Mouse (Mus musculus): ENCODE measurements at regions not wholly inside any gene's neighbourhood (a gene's known extent, or its start where the extent isn't known, plus 50 kb on each side); places are given as distances from the start of the nearest gene placed in this dataset.

GRCm38 (mm10) chr16:31582885-31583284, 80.4 kb upstream of the Dlg1 start:
- ATAC-seq (ENCODE audit: extremely low read depth, insufficient number of reproducible peaks, low FRiP score, poor library complexity, severe bottlenecking) (no peak), DNase-seq (ENCODE audit: low spot score) (no peak)
- no peaks in the 10 kb centered on the region for H3K36me3 ChIP-seq (replicated peaks)
- H3K27me3 ChIP-seq (ENCODE audit: insufficient read depth, low read length): peaks cover 30% of the 10 kb centered on the region; the same call in 1 of the 2 replicates
- H3K4me1 ChIP-seq (ENCODE audit: insufficient read depth, low read depth, low read length): peaks cover 6% of the 10 kb centered on the region
- no peak for TF ChIP-seq TAL1 (conservative IDR thresholded peaks at IDR 0.05; ENCODE audit: low read depth, low read length)
- no peak for TF ChIP-seq POLR2AphosphoS5 (IDR thresholded peaks at IDR 0.05; ENCODE audit: insufficient replicate concordance, low read depth, low read length)
- TF ChIP-seq GATA1 (IDR thresholded peaks at IDR 0.05; ENCODE audit: borderline replicate concordance, low read length): no peak
- no peak for TF ChIP-seq CTCF (IDR thresholded peaks at IDR 0.05; ENCODE audit: low read depth, low read length)
- no peak for TF ChIP-seq GATA2 (IDR thresholded peaks at IDR 0.05; ENCODE audit: borderline replicate concordance, low read depth, low read length)
- no peaks in the 10 kb centered on the region for H3K9me3 ChIP-seq (replicated peaks)
- H3K4me3 ChIP-seq (ENCODE audit: low read depth, low read length): no peak overlapping the region

GRCm38 (mm10) chr16:31583627-31584026, 79.6 kb upstream of the Dlg1 start:
- ATAC-seq (ENCODE audit: extremely low read depth, insufficient number of reproducible peaks, low FRiP score, poor library complexity, severe bottlenecking): no peak
- no peak for DNase-seq (ENCODE audit: low spot score)
- Histone ChIP-seq H3K4me3 (ENCODE audit: low read depth, low read length) (no peak overlapping the region), H3K27me3 (ENCODE audit: insufficient read depth, low read length) (peaks cover 32% of the 10 kb centered on the region; the same call in 1 of the 2 replicates), H3K9me3 (replicated peaks) (no peaks in the 10 kb centered on the region), H3K36me3 (replicated peaks) (no peaks in the 10 kb centered on the region), H3K4me1 (ENCODE audit: insufficient read depth, low read depth, low read length) (peaks cover 6% of the 10 kb centered on the region)
- TF ChIP-seq POLR2AphosphoS5 (IDR thresholded peaks at IDR 0.05; ENCODE audit: insufficient replicate concordance, low read depth, low read length) (no peak), TAL1 (conservative IDR thresholded peaks at IDR 0.05; ENCODE audit: low read depth, low read length) (no peak), CTCF (IDR thresholded peaks at IDR 0.05; ENCODE audit: low read depth, low read length) (no peak), GATA1 (IDR thresholded peaks at IDR 0.05; ENCODE audit: borderline replicate concordance, low read length) (no peak), GATA2 (IDR thresholded peaks at IDR 0.05; ENCODE audit: borderline replicate concordance, low read depth, low read length) (no peak)

GRCm38 (mm10) chr16:31584216-31584823, 78.9 kb upstream of the Dlg1 start:
- TF ChIP-seq GATA2 (IDR thresholded peaks at IDR 0.05; ENCODE audit: borderline replicate concordance, low read depth, low read length) (no peak), TAL1 (conservative IDR thresholded peaks at IDR 0.05; ENCODE audit: low read depth, low read length) (no peak), POLR2AphosphoS5 (IDR thresholded peaks at IDR 0.05; ENCODE audit: insufficient replicate concordance, low read depth, low read length) (no peak), GATA1 (IDR thresholded peaks at IDR 0.05; ENCODE audit: borderline replicate concordance, low read length) (no peak), CTCF (IDR thresholded peaks at IDR 0.05; ENCODE audit: low read depth, low read length) (no peak)
- Histone ChIP-seq H3K4me1 (ENCODE audit: insufficient read depth, low read depth, low read length) (peaks cover 6% of the 10 kb centered on the region), H3K27me3 (ENCODE audit: insufficient read depth, low read length) (peaks cover 32% of the 10 kb centered on the region; the same call in 1 of the 2 replicates), H3K9me3 (replicated peaks) (no peaks in the 10 kb centered on the region), H3K4me3 (ENCODE audit: low read depth, low read length) (no peak overlapping the region), H3K36me3 (replicated peaks) (no peaks in the 10 kb centered on the region)
- ATAC-seq (ENCODE audit: extremely low read depth, insufficient number of reproducible peaks, low FRiP score, poor library complexity, severe bottlenecking) (no peak), DNase-seq (ENCODE audit: low spot score) (no peak)

GRCm38 (mm10) chr16:31587036-31587435, 76.2 kb upstream of the Dlg1 start:
- TF ChIP-seq POLR2AphosphoS5 (IDR thresholded peaks at IDR 0.05; ENCODE audit: insufficient replicate concordance, low read depth, low read length) (no peak), GATA1 (IDR thresholded peaks at IDR 0.05; ENCODE audit: borderline replicate concordance, low read length) (no peak), CTCF (IDR thresholded peaks at IDR 0.05; ENCODE audit: low read depth, low read length) (no peak), TAL1 (conservative IDR thresholded peaks at IDR 0.05; ENCODE audit: low read depth, low read length) (no peak), GATA2 (IDR thresholded peaks at IDR 0.05; ENCODE audit: borderline replicate concordance, low read depth, low read length) (no peak)
- no peaks in the 10 kb centered on the region for H3K9me3 ChIP-seq (replicated peaks)
- no peaks in the 10 kb centered on the region for H3K36me3 ChIP-seq (replicated peaks)
- no peak overlapping the region for H3K4me3 ChIP-seq (ENCODE audit: low read depth, low read length)
- ATAC-seq (ENCODE audit: extremely low read depth, insufficient number of reproducible peaks, low FRiP score, poor library complexity, severe bottlenecking) (no peak), DNase-seq (ENCODE audit: low spot score) (no peak)
- peaks cover 12% of the 10 kb centered on the region for H3K4me1 ChIP-seq (ENCODE audit: insufficient read depth, low read depth, low read length)
- H3K27me3 ChIP-seq (ENCODE audit: insufficient read depth, low read length): peaks cover 23% of the 10 kb centered on the region; the same call in 1 of the 2 replicates

GRCm38 (mm10) chr16:31589576-31589975, 73.7 kb upstream of the Dlg1 start:
- H3K9me3 ChIP-seq (replicated peaks): no peaks in the 10 kb centered on the region; the same call in 1 of the 2 replicates
- ATAC-seq (ENCODE audit: extremely low read depth, insufficient number of reproducible peaks, low FRiP score, poor library complexity, severe bottlenecking) (no peak), DNase-seq (ENCODE audit: low spot score) (no peak)
- peaks cover 28% of the 10 kb centered on the region for H3K4me1 ChIP-seq (ENCODE audit: insufficient read depth, low read depth, low read length)
- H3K36me3 ChIP-seq (replicated peaks): no peaks in the 10 kb centered on the region
- H3K27me3 ChIP-seq (ENCODE audit: insufficient read depth, low read length): peaks cover 15% of the 10 kb centered on the region
- TF ChIP-seq GATA1 (IDR thresholded peaks at IDR 0.05; ENCODE audit: borderline replicate concordance, low read length) (no peak), CTCF (IDR thresholded peaks at IDR 0.05; ENCODE audit: low read depth, low read length) (no peak), GATA2 (IDR thresholded peaks at IDR 0.05; ENCODE audit: borderline replicate concordance, low read depth, low read length) (no peak), POLR2AphosphoS5 (IDR thresholded peaks at IDR 0.05; ENCODE audit: insufficient replicate concordance, low read depth, low read length) (no peak), TAL1 (conservative IDR thresholded peaks at IDR 0.05; ENCODE audit: low read depth, low read length) (no peak)
- no peak overlapping the region for H3K4me3 ChIP-seq (ENCODE audit: low read depth, low read length)

- no peaks in the 10 kb centered on the region for H3K36me3 ChIP-seq (replicated peaks)
- H3K4me3 ChIP-seq (ENCODE audit: low read depth, low read length): no peak overlapping the region
- peaks cover 28% of the 10 kb centered on the region for H3K4me1 ChIP-seq (ENCODE audit: insufficient read depth, low read depth, low read length)
- ATAC-seq (ENCODE audit: extremely low read depth, insufficient number of reproducible peaks, low FRiP score, poor library complexity, severe bottlenecking) (no peak), DNase-seq (ENCODE audit: low spot score) (no peak)
- H3K27me3 ChIP-seq (ENCODE audit: insufficient read depth, low read length): peaks cover 15% of the 10 kb centered on the region
- TF ChIP-seq TAL1 (conservative IDR thresholded peaks at IDR 0.05; ENCODE audit: low read depth, low read length): no peak
- TF ChIP-seq GATA1 (IDR thresholded peaks at IDR 0.05; ENCODE audit: borderline replicate concordance, low read length): no peak
- no peak for TF ChIP-seq GATA2 (IDR thresholded peaks at IDR 0.05; ENCODE audit: borderline replicate concordance, low read depth, low read length)
- TF ChIP-seq POLR2AphosphoS5 (IDR thresholded peaks at IDR 0.05; ENCODE audit: insufficient replicate concordance, low read depth, low read length): no peak
- TF ChIP-seq CTCF (IDR thresholded peaks at IDR 0.05; ENCODE audit: low read depth, low read length): no peak
- H3K9me3 ChIP-seq (replicated peaks): no peaks in the 10 kb centered on the region; the same call in 1 of the 2 replicates
These were observed 71.7 kb upstream of the Dlg1 start for GRCm38 (mm10) chr16:31591565-31591964.

Measured in G1E (cell line).